Mouse (Mus musculus): ENCODE measurements at regions not wholly inside any gene's neighbourhood (a gene's known extent, or its start where the extent isn't known, plus 50 kb on each side); places are given as distances from the start of the nearest gene placed in this dataset.

DNA sequence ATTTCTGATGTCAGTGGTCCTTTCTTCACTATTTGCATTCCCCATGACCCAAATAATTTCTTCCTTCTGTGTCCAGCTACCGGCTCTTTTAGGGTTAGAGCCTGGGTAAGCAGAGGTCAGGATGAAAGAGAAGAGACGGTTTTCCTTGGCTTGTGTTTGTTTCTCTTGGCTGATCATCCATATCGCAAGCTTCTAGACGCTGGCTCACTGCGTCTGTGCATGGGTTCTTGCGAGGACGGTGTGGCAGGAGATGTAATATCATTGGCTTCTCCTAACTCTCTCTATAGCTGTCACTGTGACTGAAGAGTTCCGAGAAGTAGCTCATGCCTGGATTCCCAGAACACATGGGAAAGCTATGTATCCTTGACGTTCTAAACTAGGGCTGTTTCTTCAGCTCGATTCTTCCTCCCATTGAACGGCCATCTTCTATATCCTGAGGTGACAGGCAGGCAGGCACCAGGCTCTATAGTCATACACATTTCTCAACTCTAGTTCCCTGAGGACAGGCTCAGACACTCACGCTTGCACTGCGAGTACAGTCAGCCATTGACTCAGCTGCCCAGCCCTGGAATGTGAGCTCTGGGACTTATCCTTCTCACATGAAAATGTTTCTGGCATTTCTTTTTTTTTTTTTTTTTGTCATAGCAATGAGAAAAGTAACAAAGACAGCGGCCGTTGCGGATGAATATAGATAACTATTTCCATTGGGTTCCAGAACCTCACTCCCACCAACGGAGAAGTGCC, 85.0 kb downstream of the Bach1 start:
- peak; percentile 38 for DNase-seq

DNA sequence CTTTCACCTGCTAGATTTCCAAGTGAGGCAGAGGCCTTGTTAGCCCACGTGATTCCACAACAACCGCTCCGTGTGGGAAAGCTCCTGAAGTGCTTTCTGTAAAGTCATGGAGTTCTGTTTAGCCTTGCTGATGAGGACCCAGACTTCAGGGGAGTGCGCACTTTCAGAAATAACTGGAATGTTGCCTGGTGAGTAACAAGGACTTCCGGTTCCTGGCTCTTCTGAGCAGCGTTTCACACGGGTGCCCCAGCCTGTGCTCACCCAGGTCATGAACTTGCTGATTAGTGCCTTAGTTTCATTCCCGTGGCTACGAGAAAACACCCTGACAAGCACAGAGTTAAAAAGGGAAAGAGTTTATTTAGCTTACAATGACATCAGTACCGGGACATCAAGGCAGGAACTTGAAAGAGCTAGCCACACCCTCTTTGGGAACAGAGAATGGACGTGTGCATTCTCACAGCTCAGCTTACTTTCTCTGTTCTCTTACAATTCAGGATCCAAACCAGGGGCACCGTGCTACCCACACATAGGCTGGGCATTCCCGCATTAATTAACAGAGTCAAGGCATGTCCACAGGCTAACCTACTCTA, 85.8 kb downstream of the Bach1 start:
- no peak for DNase-seq

DNA sequence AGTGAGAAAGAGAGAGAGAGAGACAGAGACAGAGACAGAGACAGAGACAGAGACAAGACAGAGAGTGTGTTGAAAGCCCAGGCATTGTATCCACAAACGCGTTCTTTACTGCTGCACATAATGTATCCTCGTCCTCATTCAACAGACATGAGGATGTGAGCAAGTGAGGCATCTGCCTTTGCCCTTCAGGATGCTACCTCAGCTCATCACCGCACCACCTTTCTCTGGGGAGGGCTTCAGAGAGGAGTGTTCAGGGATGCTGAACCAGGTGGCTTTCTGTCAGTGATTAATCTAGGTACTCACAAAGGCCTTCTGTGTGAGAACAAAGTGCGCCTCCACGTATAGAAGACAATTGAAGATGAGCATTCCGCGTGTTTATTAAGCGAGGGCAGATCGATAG, 90.8 kb downstream of the Bach1 start:
- no peak for DNase-seq

DNA sequence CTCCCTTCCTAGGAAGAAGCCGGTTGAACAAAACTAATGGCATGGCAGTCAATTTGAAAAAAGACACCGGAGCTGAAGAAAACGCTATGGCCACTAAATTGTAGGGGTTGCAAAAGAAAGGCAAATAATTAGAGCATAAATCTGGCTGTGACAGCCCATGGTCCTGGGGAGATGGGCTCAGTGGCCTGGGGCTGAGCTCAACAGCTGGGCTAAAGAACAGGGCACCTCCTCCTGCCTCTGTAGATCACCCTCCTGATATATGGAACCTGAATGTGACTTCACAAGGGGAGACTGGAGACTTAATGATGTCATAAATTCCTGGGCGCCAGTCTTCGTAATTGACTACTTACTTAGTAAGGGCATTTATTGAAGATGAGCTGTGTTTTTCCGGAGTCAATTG, 91.2 kb downstream of the Bach1 start:
- no peak for DNase-seq

DNA sequence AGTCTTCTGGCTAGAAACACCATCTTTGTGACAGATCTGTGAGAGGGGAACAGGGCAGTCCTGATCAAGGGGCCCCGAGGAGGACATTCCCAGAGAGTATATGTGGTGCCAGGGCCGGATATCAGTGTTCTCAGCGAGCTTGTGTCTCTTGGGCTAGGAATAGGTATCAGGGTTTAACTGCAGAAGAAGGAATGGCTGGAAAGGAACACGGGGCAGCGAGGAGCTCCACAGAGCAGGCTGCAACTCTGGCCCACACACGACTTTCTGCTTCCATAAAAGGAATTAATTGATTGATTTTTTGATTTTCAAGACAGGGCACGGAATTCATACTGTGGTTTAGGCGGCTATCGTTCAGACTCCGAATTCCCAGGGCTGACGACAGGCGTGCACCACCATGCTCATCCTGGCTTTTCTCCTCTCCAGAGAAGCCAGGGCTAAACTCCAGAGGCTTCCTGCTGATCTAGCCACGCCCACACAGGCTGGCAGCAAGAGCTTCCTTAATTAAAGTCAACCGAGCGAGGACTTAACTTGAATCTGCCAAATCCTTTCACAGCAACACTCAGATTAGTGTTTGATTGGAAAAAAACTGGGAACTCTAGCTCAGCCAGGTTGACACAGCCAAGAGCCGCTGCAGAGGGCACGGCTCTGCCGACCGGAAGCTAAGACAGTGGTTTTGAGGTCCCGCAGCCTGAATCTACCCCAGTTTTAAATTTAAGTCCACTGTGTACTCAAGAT, 97.9 kb downstream of the Bach1 start:
- DNase-seq = peak; percentile 7

DNA sequence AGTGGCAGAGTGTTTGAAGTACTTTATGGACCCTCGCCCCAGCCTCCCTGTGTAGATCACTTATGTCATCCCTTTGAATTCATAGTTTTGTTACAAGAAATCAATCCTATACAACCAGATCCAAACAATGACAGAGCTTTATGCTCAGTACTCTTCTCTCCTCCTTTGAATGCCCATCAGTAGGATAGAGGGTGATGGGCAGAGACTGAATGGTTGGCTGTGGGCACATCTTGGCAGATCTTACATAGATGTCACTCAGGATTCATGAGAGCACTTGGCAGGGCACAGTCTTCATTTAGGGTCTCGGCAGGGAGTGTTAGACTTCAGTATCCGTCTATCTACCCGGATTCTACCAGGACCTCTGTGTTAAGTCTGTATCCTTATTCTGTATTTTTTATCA, 103.6 kb downstream of the Bach1 start:
- DNase-seq = no peak

DNA sequence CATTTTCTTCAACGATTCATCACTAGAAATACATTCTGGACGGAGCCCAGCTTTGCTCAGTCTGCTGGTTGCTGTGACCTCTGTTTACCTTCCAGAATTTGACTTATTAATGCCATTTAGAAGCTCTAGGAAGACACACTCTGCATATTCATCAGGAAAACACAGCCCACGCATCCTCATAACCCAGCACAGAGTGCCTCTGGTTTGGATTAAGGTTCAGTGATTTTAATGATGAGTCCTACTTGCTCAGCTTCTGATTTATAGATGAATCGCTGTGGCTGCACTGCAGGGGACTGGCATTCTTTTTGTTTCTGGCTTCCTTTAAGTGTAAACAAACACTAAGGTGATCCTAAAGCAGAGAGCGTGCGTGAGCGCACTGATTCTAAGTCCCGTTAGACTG, 118.8 kb downstream of the Bach1 start:
- DNase-seq = no peak

DNA sequence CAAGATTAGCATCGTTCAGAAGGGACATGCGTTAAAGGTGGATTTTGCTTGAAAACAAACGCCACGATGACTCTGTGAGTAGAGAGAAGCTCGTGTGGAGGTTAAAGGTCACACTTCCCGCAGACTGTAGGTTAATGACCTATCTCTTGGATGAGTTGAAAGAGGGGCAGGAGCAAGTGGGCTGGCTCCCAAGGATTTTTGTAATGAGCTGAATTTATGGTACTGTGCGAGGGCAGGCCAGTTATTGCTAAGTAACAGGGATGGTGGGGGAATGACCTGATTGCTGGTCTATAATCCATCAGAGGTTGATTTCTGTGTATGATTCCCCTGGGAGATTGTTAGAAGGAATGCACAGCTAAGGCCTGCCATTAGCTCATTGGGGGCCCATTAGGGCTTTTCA, 135.6 kb downstream of the Bach1 start:
- DNase-seq = no peak

DNA sequence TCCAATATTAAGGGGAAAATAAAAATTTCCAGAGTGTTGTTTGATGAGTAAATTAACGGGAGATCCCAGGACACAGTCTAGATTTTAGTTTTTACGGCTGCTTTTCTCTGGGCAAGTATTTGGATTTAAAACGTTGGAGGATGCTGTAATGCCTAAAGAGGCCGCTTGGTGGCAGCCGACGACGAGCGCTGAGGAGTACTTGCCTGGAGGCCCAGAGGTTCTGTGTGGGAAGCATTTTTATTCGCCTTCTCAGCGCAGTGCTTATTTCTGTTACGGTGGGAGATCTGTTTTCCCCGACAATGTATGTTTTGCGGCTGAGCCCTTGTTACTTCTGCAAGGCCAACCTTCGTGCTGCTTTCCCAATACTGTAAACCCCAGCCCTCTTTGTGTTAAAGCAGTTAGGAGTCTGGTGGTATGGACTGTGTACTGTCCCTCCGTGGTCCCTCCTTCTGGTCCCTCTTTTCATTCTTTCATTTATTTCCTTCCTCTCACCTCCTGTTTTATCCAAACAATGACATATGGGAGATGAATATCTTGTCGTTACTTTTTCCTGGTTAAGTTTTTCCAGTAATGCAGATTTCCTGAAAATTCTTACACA, 142.3 kb downstream of the Bach1 start:
- DNase-seq = peak; percentile 36

Data from adrenal gland, adult 8-10 months (tissue).